Mouse (Mus musculus): ENCODE results near the gene Sla2. TPM values are rescaled to one million over a fixed set of nuclear protein-coding genes. Genes with fewer than 3 reads are reported as not detected.
"Not testable (repeated sequence)": the region's sequence is repeated elsewhere in the genome, so short reads cannot be mapped to it uniquely, and the experiment has no call there.

Sla2 gene
- polyA plus RNA-seq, 1 experiment from 2014 or later, result 0.34 TPM

GRCm38 (mm10) chr2:156897034-156897433 is 10.0 kb upstream of the Sla2 start:
- Histone ChIP-seq H3K9me3 (replicated peaks) (no peaks in the 10 kb centered on the region), H3K27ac (no peak overlapping the region), H3K4me1 (peaks cover 6% of the 10 kb centered on the region), H3K36me3 (no peaks in the 10 kb centered on the region), H3K27me3 (no peaks in the 10 kb centered on the region), H3K9ac (no peak overlapping the region), H3K4me2 (replicated peaks) (no peak overlapping the region), H3K4me3 (no peak overlapping the region)
- no peak for ATAC-seq (ENCODE audit: low FRiP score)
- 88% methylated on average over 9 of the region's 9 CpGs for WGBS

GRCm38 (mm10) chr2:156896384-156896914 is 9.5 kb upstream of the Sla2 start:
- H3K4me1 ChIP-seq, result peaks cover 8% of the 10 kb centered on the region
- no peaks in the 10 kb centered on the region for H3K36me3 ChIP-seq
- no peaks in the 10 kb centered on the region for H3K9me3 ChIP-seq (replicated peaks)
- no peak overlapping the region for H3K27ac ChIP-seq
- ATAC-seq (ENCODE audit: low FRiP score), result no peak
- H3K9ac ChIP-seq, result no peak overlapping the region
- 75% methylated on average over 9 of the region's 9 CpGs for WGBS
- H3K27me3 ChIP-seq, result no peaks in the 10 kb centered on the region
- H3K4me3 ChIP-seq, result no peak overlapping the region
- H3K4me2 ChIP-seq (replicated peaks), result no peak overlapping the region

- ATAC-seq (ENCODE audit: low FRiP score), result no peak
- no peaks in the 10 kb centered on the region for H3K27me3 ChIP-seq
- H3K9ac ChIP-seq, result no peak overlapping the region
- no peaks in the 10 kb centered on the region for H3K9me3 ChIP-seq (replicated peaks)
- no peak overlapping the region for H3K27ac ChIP-seq
- H3K36me3 ChIP-seq, result no peaks in the 10 kb centered on the region
- no peak overlapping the region for H3K4me2 ChIP-seq (replicated peaks)
- H3K4me3 ChIP-seq, result no peak overlapping the region
- H3K4me1 ChIP-seq, result peaks cover 8% of the 10 kb centered on the region
- WGBS, result 88% methylated on average over 15 of the region's 15 CpGs
These were observed 7.7 kb upstream of the Sla2 start for GRCm38 (mm10) chr2:156894496-156895265.

GRCm38 (mm10) chr2:156892821-156893220 is 5.8 kb upstream of the Sla2 start:
- Histone ChIP-seq H3K4me3 (no peak overlapping the region), H3K27ac (no peak overlapping the region), H3K27me3 (no peaks in the 10 kb centered on the region), H3K4me2 (replicated peaks) (no peak overlapping the region), H3K9ac (no peak overlapping the region), H3K9me3 (replicated peaks) (no peaks in the 10 kb centered on the region), H3K36me3 (no peaks in the 10 kb centered on the region), H3K4me1 (peaks cover 8% of the 10 kb centered on the region)
- WGBS, result 71% methylated on average over 6 of the region's 6 CpGs
- ATAC-seq (ENCODE audit: low FRiP score), result no peak

GRCm38 (mm10) chr2:156892240-156892639 is 5.2 kb upstream of the Sla2 start:
- H3K4me3 ChIP-seq, result no peak overlapping the region
- no peak overlapping the region for H3K27ac ChIP-seq
- WGBS, result 47% methylated on average over 3 of the region's 3 CpGs
- H3K36me3 ChIP-seq, result no peaks in the 10 kb centered on the region
- 0 out of 2 replicates have a peak, but pooled peaks have one; percentile 50 for ATAC-seq (ENCODE audit: low FRiP score)
- no peaks in the 10 kb centered on the region for H3K27me3 ChIP-seq
- no peaks in the 10 kb centered on the region for H3K9me3 ChIP-seq (replicated peaks)
- peaks cover 8% of the 10 kb centered on the region for H3K4me1 ChIP-seq
- no peak overlapping the region for H3K4me2 ChIP-seq (replicated peaks)
- no peak overlapping the region for H3K9ac ChIP-seq

GRCm38 (mm10) chr2:156888490-156888889 is 1.5 kb upstream of the Sla2 start:
- Histone ChIP-seq H3K27ac (no peak overlapping the region), H3K9ac (no peak overlapping the region), H3K9me3 (replicated peaks) (no peaks in the 10 kb centered on the region), H3K27me3 (no peaks in the 10 kb centered on the region), H3K4me1 (peaks cover 8% of the 10 kb centered on the region), H3K4me3 (no peak overlapping the region), H3K36me3 (no peaks in the 10 kb centered on the region), H3K4me2 (replicated peaks) (no peak overlapping the region)
- 77% methylated on average over 3 of the region's 3 CpGs for WGBS
- ATAC-seq (ENCODE audit: low FRiP score), result no peak

- Histone ChIP-seq H3K27me3 (no peaks in the 10 kb centered on the region), H3K4me3 (no peak overlapping the region), H3K27ac (no peak overlapping the region), H3K36me3 (no peaks in the 10 kb centered on the region), H3K9me3 (replicated peaks) (no peaks in the 10 kb centered on the region), H3K4me2 (replicated peaks) (no peak overlapping the region), H3K4me1 (no peaks in the 10 kb centered on the region), H3K9ac (no peak overlapping the region)
- 69% methylated on average over 10 of the region's 10 CpGs for WGBS
- ATAC-seq (ENCODE audit: low FRiP score), result no peak
These were observed 834 bp downstream of the Sla2 start for GRCm38 (mm10) chr2:156886084-156886631.

- not testable (repeated sequence) for H3K27me3 ChIP-seq; H3K27ac ChIP-seq; H3K9me3 ChIP-seq (replicated peaks); H3K4me3 ChIP-seq; H3K4me2 ChIP-seq (replicated peaks); ATAC-seq (ENCODE audit: low FRiP score); H3K9ac ChIP-seq; H3K4me1 ChIP-seq; H3K36me3 ChIP-seq
- 58% methylated on average over 2 of the region's 2 CpGs for WGBS
These were observed 1.3 kb downstream of the Sla2 start for GRCm38 (mm10) chr2:156885666-156886065.

GRCm38 (mm10) chr2:156884396-156885211 is 2.4 kb downstream of the Sla2 start:
- H3K27me3 ChIP-seq, result no peaks in the 10 kb centered on the region
- no peak overlapping the region for H3K27ac ChIP-seq
- H3K9me3 ChIP-seq (replicated peaks), result no peaks in the 10 kb centered on the region
- no peak for ATAC-seq (ENCODE audit: low FRiP score)
- H3K9ac ChIP-seq, result no peak overlapping the region
- no peak overlapping the region for H3K4me3 ChIP-seq
- H3K36me3 ChIP-seq, result no peaks in the 10 kb centered on the region
- H3K4me1 ChIP-seq, result no peaks in the 10 kb centered on the region
- H3K4me2 ChIP-seq (replicated peaks), result no peak overlapping the region
- WGBS, result 87% methylated on average over 10 of the region's 10 CpGs

- ATAC-seq (ENCODE audit: low FRiP score), result no peak
- no peaks in the 10 kb centered on the region for H3K9me3 ChIP-seq (replicated peaks)
These were observed 4.5 kb downstream of the Sla2 start for GRCm38 (mm10) chr2:156882431-156883001.

GRCm38 (mm10) chr2:156879541-156879940 is 7.5 kb downstream of the Sla2 start:
- ATAC-seq (ENCODE audit: low FRiP score), result no peak
- WGBS, result 70% methylated on average over 3 of the region's 3 CpGs
- H3K27ac ChIP-seq, result no peak overlapping the region
- no peaks in the 10 kb centered on the region for H3K4me1 ChIP-seq
- H3K9ac ChIP-seq, result no peak overlapping the region
- H3K4me3 ChIP-seq, result no peak overlapping the region
- H3K36me3 ChIP-seq, result peaks cover 11% of the 10 kb centered on the region
- no peak overlapping the region for H3K4me2 ChIP-seq (replicated peaks)
- no peaks in the 10 kb centered on the region for H3K9me3 ChIP-seq (replicated peaks)
- H3K27me3 ChIP-seq, result no peaks in the 10 kb centered on the region

More at GRCm38 (mm10) chr2:156882431-156883001, 4.5 kb downstream of the Sla2 start:
- no peak overlapping the region for H3K4me2 ChIP-seq (replicated peaks)
- no peak overlapping the region for H3K9ac ChIP-seq
- WGBS, result 47% methylated on average over 10 of the region's 10 CpGs
- H3K27ac ChIP-seq, result no peak overlapping the region
- H3K36me3 ChIP-seq, result no peaks in the 10 kb centered on the region
- no peak overlapping the region for H3K4me3 ChIP-seq
- no peaks in the 10 kb centered on the region for H3K27me3 ChIP-seq
- no peaks in the 10 kb centered on the region for H3K4me1 ChIP-seq

GRCm38 (mm10) chr2:156877726-156878125 is 9.3 kb downstream of the Sla2 start:
- Histone ChIP-seq H3K27ac (no peak overlapping the region), H3K27me3 (no peaks in the 10 kb centered on the region), H3K4me3 (no peak overlapping the region), H3K9me3 (replicated peaks) (no peaks in the 10 kb centered on the region), H3K4me1 (no peaks in the 10 kb centered on the region), H3K36me3 (peaks cover 28% of the 10 kb centered on the region), H3K4me2 (replicated peaks) (no peak overlapping the region), H3K9ac (no peak overlapping the region)
- ATAC-seq (ENCODE audit: low FRiP score), result no peak
- 68% methylated on average over 9 of the region's 9 CpGs for WGBS

Measured in hindbrain, embryonic 12.5 days (tissue).